Mouse (Mus musculus) erythroblast, embryonic 14.5 days (primary cell): ENCODE measurements around the gene Gm9780.
"Not testable (repeated sequence)": the region's sequence is repeated elsewhere in the genome, so short reads cannot be mapped to it uniquely, and the experiment has no call there.

Experiments used
- GATA1 ChIP-seq: IDR thresholded peaks from 2 replicates; pipeline ENCODE4 v1.6.1; 2012; ENCODE audit warnings: low read length, inconsistent platforms, mixed read lengths
- TAL1 ChIP-seq: IDR thresholded peaks from 3 replicates; pipeline ENCODE4 v1.6.1; 2012; ENCODE audit warnings: low read length, inconsistent platforms, mixed read lengths

DNA sequence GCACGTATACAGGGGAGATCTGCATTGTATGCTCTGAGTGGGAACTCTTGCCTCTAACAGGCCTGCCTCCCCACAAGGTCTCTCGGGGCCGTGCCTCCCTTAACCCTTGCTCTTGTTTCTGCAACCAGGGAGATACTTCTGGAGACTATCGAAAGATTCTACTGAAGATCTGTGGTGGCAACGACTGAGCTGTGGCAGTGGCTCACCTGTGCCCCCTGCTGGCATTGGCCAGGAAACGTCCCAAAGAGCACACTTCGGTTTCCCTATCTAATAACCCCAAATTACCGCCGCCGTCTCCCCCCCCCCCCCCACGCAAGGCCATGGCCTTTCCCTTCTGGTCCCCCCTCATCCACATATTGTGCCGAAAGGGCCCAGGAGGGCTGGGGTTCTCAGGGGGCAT lies 16.9 kb downstream of the Gm9780 start:
- TF ChIP-seq GATA1, TAL1: not testable (repeated sequence)
